9 mouse cellular contexts compared by ENCODE assay signal in genomic region chr13:37519948-37520347, GRCm38 (mm10).
DNase-seq lines count a peak whose midpoint lies in the region; ATAC-seq and TF ChIP-seq lines count a peak whose summit lies in the region.
"Had no signal": no experiment of that assay in that cellular context is flagged by ENCODE, and none has a peak within 500 bp of the region (broad histone marks: within the 10 kb centered on the region; RNA-seq: fewer than 3 reads in every experiment).

No protein-coding gene starts in this region.

- TF ChIP-seq CTCF in midbrain, postnatal 0 days (IDR thresholded peaks at IDR 0.05) = peak; percentile 43
- peak; percentile 64 for TF ChIP-seq CTCF in stomach, postnatal 0 days (IDR thresholded peaks at IDR 0.05; ENCODE audit: low read depth)

- no peaks in the 10 kb centered on the region for H3K9me3 ChIP-seq in midbrain, postnatal 0 days (ENCODE audit: low read length)
- H3K9me3 ChIP-seq in midbrain, embryonic 16.5 days (replicated peaks; ENCODE audit: control insufficient read depth, low read length, poor library complexity, severe bottlenecking) = no peaks in the 10 kb centered on the region
- H3K9me3 ChIP-seq in stomach, postnatal 0 days (ENCODE audit: control insufficient read depth, low read length) = no peaks in the 10 kb centered on the region
- no peaks in the 10 kb centered on the region for H3K9me3 ChIP-seq in intestine, embryonic 16.5 days (ENCODE audit: control insufficient read depth, low read length)
- H3K9me3 ChIP-seq: limb, embryonic 15.5 days had no signal

- H3K27me3 ChIP-seq in midbrain, postnatal 0 days (ENCODE audit: insufficient read depth, low read length) = no peaks in the 10 kb centered on the region
- H3K27me3 ChIP-seq in midbrain, embryonic 16.5 days (ENCODE audit: control insufficient read depth, insufficient read depth, low read depth, low read length) = no peaks in the 10 kb centered on the region; the same call in 1 of the 2 replicates
- no peaks in the 10 kb centered on the region for H3K27me3 ChIP-seq in stomach, postnatal 0 days (ENCODE audit: control insufficient read depth, insufficient read depth, low read length)
- no peaks in the 10 kb centered on the region for H3K27me3 ChIP-seq in intestine, embryonic 16.5 days (replicated peaks; ENCODE audit: control insufficient read depth, insufficient read depth, low read length)
- H3K27me3 ChIP-seq: limb, embryonic 15.5 days had no signal

- DNase-seq in embryo, embryonic 10 days (ENCODE audit: low spot score) = peak; percentile 40
- no peak for DNase-seq in embryo, embryonic 9.5 days (ENCODE audit: extremely low spot score)
- no peak for DNase-seq in midbrain, postnatal 0 days (ENCODE audit: low spot score)
- DNase-seq in embryo, embryonic 10.5 days (ENCODE audit: low spot score) = peak; percentile 63
- DNase-seq in stomach, postnatal 0 days (ENCODE audit: low spot score) = no peak
- DNase-seq in cerebellum, adult 9-10 months = no peak

- H3K4me2 ChIP-seq in midbrain, postnatal 0 days (ENCODE audit: low read depth, low read length, poor library complexity, severe bottlenecking) = no peak overlapping the region
- H3K4me2 ChIP-seq in midbrain, embryonic 16.5 days (ENCODE audit: low read length) = no peak overlapping the region
- no peak overlapping the region for H3K4me2 ChIP-seq in stomach, postnatal 0 days (replicated peaks; ENCODE audit: low read depth)
- H3K4me2 ChIP-seq in intestine, embryonic 16.5 days (ENCODE audit: low read depth, low read length) = no peak overlapping the region
- H3K4me2 ChIP-seq: limb, embryonic 15.5 days had no signal

- 79% methylated on average over 3 of the region's 3 CpGs for WGBS in midbrain, postnatal 0 days
- 86% methylated on average over 3 of the region's 3 CpGs for WGBS in midbrain, embryonic 16.5 days
- 74% methylated on average over 3 of the region's 3 CpGs for WGBS in stomach, postnatal 0 days
- WGBS in intestine, embryonic 16.5 days = 78% methylated on average over 3 of the region's 3 CpGs

- no peak for TF ChIP-seq EP300 in stomach, postnatal 0 days (optimal IDR thresholded peaks at IDR 0.05)

- no peaks in the 10 kb centered on the region for H3K36me3 ChIP-seq in midbrain, postnatal 0 days (ENCODE audit: insufficient read depth, low read length)
- no peaks in the 10 kb centered on the region for H3K36me3 ChIP-seq in midbrain, embryonic 16.5 days (ENCODE audit: control insufficient read depth, insufficient read depth, low read length)
- no peaks in the 10 kb centered on the region for H3K36me3 ChIP-seq in stomach, postnatal 0 days (ENCODE audit: control insufficient read depth, insufficient read depth, low read length)
- H3K36me3 ChIP-seq in intestine, embryonic 16.5 days (ENCODE audit: control insufficient read depth, insufficient read depth, low read length) = no peaks in the 10 kb centered on the region
- H3K36me3 ChIP-seq: limb, embryonic 15.5 days had no signal

- H3K27ac ChIP-seq in midbrain, postnatal 0 days (ENCODE audit: low read depth, low read length) = no peak overlapping the region
- H3K27ac ChIP-seq in midbrain, embryonic 16.5 days (ENCODE audit: low read length) = no peak overlapping the region
- H3K27ac ChIP-seq in stomach, postnatal 0 days (replicated peaks) = no peak overlapping the region
- H3K27ac ChIP-seq in intestine, embryonic 16.5 days (ENCODE audit: low read length) = no peak overlapping the region
- H3K27ac ChIP-seq: limb, embryonic 15.5 days had no signal

- no peaks in the 10 kb centered on the region for H3K4me1 ChIP-seq in midbrain, postnatal 0 days (ENCODE audit: insufficient read depth, low read length)
- H3K4me1 ChIP-seq in midbrain, embryonic 16.5 days (ENCODE audit: control insufficient read depth, insufficient read depth, low read length) = peaks cover 6% of the 10 kb centered on the region; the same call in 1 of the 2 replicates
- H3K4me1 ChIP-seq in stomach, postnatal 0 days (replicated peaks; ENCODE audit: control insufficient read depth, insufficient read depth) = no peaks in the 10 kb centered on the region
- peaks cover 2% of the 10 kb centered on the region; the same call in 1 of the 2 replicates for H3K4me1 ChIP-seq in intestine, embryonic 16.5 days (ENCODE audit: control insufficient read depth, insufficient read depth, low read length)
- H3K4me1 ChIP-seq: limb, embryonic 15.5 days had no signal

- no peak overlapping the region for H3K9ac ChIP-seq in midbrain, postnatal 0 days (replicated peaks; ENCODE audit: low read length, poor library complexity, severe bottlenecking)
- H3K9ac ChIP-seq in midbrain, embryonic 16.5 days (ENCODE audit: low read depth, low read length) = no peak overlapping the region
- H3K9ac ChIP-seq in stomach, postnatal 0 days (ENCODE audit: low read length) = no peak overlapping the region
- no peak overlapping the region for H3K9ac ChIP-seq in intestine, embryonic 16.5 days (ENCODE audit: low read depth, low read length)
- H3K9ac ChIP-seq: limb, embryonic 15.5 days had no signal

- ATAC-seq in midbrain, postnatal 0 days (ENCODE audit: low FRiP score) = no peak
- no peak for ATAC-seq in midbrain, embryonic 16.5 days
- no peak for ATAC-seq in stomach, postnatal 0 days (ENCODE audit: low FRiP score, low TSS enrichment)
- ATAC-seq in intestine, embryonic 16.5 days = no peak

- H3K4me3 ChIP-seq in midbrain, postnatal 0 days (ENCODE audit: low read depth, low read length) = no peak overlapping the region
- H3K4me3 ChIP-seq in midbrain, embryonic 16.5 days (ENCODE audit: low read depth, low read length) = no peak overlapping the region
- H3K4me3 ChIP-seq in stomach, postnatal 0 days (ENCODE audit: low read depth, low read length) = no peak overlapping the region
- H3K4me3 ChIP-seq in intestine, embryonic 16.5 days (ENCODE audit: low read length) = no peak overlapping the region
- H3K4me3 ChIP-seq: limb, embryonic 15.5 days had no signal

Comparison
In these comparisons a context has a peak if more than half of its experiments do, and no peak if none do; other contexts are left out.
1. DNase-seq: peak in embryo, embryonic 10 days (single experiment) and embryo, embryonic 10.5 days (single experiment); none in embryo, embryonic 9.5 days (single experiment), midbrain, postnatal 0 days (single experiment), stomach, postnatal 0 days (single experiment) and cerebellum, adult 9-10 months (single experiment).